Mouse (Mus musculus) brain, embryonic 18.5 days (tissue): ENCODE results near the gene Pah.

Source experiments
- DNase-seq: peaks from one replicate; pipeline ENCODE4 v3.0.0-alpha.2; 2012; ENCODE audit warnings: low read depth, low spot score

Gene Pah

DNA sequence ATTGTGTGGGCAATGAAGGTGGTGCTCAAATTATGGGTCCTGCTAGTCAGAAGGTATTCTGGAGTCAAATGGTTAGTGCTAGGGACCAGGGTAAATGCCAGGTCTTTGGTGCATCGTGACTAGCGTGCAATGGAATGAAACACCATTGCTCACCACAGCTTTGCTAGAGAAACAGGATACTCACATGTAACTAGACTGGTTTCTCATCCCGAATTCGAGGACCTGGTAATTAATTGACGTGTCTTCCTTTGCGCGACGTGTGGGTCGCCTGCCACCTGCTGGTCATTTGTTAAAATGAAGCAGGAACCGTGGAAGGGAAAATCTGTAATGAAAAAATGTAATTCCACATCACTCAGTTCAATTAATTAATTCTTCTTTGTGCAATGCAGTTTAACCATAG, 17.6 kb upstream of the Pah start:
- DNase-seq = no peak

GRCm38 (mm10) chr10:87508581-87508980, 13.0 kb upstream of the Pah start:
- no peak for DNase-seq

GRCm38 (mm10) chr10:87513052-87513451, 8.5 kb upstream of the Pah start:
- no peak for DNase-seq

- DNase-seq = no peak
These were observed 3.0 kb upstream of the Pah start for GRCm38 (mm10) chr10:87518585-87518984.

- no peak for DNase-seq
These were observed 1.0 kb upstream of the Pah start for GRCm38 (mm10) chr10:87520401-87521116.

GRCm38 (mm10) chr10:87534172-87534571, 12.6 kb downstream of the Pah start:
- DNase-seq = no peak

DNA sequence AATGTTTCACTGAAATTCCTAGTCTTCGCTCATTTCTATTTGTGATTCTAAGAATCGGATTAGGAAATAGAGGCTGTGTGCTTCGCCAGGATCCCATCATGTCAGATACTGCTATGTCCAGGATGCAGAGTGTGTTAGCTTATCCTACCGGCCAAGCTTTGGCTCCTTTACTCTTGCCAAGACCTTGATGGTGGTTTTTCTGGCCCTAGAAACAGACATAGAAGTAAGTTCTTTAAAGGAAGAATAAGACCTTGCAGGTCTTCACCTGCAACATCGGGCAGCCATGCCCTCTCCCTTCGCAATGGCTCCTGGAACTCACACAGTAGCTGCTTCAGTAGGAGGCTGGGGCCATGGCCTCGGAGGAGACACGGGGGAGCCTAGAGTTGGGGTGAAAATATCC, 24.2 kb downstream of the Pah start:
- DNase-seq = no peak

GRCm38 (mm10) chr10:87546299-87547234, 25.0 kb downstream of the Pah start:
- no peak for DNase-seq

DNA sequence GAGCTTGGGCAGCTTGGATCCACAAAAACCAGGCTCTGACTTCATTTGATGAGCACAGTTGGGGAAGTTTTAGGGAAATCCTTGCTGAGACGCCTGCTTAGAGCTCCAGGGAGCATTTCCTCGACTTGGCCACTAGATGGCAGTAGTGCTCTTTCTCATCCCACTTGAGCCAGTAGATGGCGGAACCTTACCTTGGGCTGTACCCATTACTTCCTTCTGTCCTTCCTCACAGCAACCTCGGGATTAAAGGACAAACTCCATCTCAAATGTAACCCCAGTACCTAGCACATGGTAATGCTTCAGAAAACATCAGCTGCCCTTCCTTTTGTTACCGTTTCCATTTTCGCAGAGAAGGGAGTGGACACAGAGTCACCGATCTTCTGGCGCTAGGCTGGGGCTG, 31.1 kb downstream of the Pah start:
- DNase-seq = peak; percentile 49

- DNase-seq = no peak
These were observed 34.8 kb downstream of the Pah start for GRCm38 (mm10) chr10:87556441-87556840.

GRCm38 (mm10) chr10:87563818-87564217, 42.2 kb downstream of the Pah start:
- no peak for DNase-seq

DNA sequence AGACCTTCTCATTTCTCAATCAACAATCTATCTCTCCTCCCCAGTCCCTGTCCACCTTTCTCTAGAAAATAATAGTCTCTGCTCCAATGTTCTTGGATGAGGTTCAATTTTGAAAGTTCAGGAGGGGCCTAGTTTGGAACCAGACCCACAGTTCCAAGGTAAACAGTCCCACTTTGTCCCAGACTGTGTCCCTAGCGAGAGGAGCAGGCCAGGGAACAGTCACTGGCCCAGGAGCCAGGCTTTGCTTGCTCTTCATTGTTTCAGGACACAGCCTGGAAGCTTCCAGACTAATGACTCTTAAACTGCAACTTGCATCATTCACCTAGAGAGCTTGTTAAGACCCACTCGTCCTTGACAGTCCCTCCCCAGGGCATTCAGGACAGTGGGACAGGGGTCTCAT, 44.1 kb downstream of the Pah start:
- DNase-seq = no peak

DNA sequence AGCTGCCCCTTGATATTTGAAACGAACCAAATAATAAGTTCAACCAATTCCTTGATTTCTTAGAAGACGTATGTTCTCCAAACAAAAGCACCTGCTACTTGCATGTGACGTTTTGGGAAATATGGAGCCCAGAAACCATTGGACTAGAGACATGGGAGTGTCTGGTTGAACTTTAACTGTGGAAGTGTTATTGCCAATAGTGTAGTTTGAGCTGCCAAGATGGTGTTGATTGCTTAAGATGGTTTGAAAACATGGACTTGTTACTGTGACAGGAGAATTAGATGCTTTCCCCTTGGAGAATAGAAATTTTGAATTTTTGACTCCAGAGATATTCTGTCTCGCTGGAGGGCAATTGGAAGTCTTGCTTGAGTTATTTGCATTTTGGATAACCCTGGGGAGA, 50.9 kb downstream of the Pah start:
- no peak for DNase-seq

DNA sequence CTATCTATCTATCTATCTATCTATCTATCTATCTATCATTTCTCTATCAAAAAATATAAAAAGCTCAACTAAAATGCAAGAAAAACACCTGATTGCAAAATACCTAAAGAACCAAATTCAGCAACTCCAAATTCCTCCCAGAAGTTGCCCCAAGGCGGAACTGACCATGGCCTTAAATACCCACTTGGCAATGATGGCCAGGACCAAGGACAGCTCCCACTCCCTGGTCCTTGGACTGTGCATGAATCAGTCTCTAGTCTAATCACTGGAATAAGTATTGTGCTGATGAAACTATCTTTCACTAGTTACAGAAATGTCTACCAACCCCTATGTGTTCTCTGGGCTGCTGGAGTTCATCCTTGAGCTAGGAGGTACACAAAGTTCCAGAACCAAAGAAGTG, 65.1 kb downstream of the Pah start:
- DNase-seq = no peak

- no peak for DNase-seq
These were observed 72.3 kb downstream of the Pah start for GRCm38 (mm10) chr10:87593916-87594315.

DNA sequence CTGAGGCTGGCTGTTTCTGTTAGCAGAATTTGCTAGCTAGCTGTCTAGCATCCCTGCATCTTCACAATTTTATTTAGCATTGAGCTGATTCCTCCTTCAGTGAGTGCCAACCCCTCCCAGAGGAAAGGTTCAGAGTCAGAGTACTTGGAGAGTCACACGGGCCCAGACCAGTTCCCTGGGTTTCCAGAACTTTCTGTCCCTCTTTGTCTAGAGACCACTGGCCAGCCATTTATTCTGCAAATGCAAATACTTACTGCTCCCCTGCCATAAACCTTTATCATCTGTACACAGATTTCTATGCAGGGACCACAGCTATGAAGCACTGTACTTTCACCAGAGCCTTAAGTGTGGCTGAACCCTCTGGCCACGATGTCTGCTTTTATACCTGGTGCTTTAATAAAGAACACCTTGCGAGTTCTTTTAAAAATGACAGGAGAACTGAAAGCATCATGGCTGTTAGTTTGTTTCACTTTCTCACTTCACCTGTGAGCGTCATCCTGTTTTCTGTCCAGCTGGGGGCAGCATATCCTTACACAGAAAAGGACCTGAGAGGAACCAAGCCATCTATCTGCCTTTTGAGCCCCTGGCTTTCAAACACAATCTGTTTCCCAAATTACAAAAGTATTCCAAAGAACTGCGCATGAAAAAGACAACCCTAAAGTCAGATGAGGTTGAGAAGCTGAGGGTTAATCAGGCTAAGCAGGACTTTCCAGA, 74.9 kb downstream of the Pah start:
- DNase-seq = peak; percentile 18

DNA sequence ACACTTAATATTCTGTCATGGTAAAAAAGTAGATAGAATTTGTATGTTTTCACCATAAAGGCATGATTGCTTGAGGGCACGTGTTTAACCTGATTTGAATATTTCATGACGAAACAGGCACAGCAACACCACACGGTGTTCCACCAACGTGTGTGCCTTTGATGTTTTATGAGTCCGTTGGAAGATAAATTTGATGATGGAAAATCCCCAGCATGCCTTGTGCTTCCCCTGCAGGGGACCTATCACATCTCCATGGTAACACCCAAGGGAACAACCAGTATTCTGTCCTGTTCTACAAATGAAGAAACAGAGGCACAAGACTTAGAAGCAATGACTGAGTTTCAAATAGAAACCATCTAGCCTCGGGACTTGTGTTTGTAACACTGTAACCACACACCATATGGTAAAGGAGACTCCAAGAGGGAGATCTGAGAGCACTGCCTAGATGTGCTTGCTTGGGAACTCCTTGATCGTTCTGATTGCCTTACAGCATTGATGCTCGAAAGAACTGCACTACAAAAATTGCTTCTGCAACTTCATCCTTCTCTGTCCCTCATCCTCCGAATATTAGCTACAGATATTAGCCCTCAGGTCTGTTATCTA, 75.6 kb downstream of the Pah start:
- DNase-seq = peak; percentile 6

DNA sequence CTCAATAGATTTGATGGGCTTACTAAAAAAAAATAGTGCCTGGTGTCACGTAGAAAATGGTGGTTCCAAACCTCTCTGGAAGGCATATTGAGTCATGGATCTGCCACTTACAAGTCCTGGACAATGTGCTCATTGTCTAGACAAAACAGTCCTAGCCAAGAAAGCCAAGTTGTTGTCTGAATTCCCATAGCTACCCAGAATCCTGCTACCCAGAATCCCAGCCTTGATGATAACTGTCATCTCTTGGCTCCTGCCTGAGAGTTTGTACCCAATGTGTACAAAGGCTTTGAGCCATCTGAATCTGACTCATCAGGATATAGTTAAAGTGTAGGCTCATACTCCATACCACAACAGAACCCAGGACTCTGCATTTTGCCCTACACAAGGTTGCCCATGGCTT, 80.6 kb downstream of the Pah start:
- no peak for DNase-seq

GRCm38 (mm10) chr10:87625196-87625595, 103.6 kb downstream of the Pah start:
- no peak for DNase-seq
